Mouse (Mus musculus): ENCODE data around the gene Specc1. TPM values are rescaled to one million over a fixed set of nuclear protein-coding genes. Genes with fewer than 3 reads are reported as not detected.

Gene Specc1
- total RNA-seq, 2 experiments from 2014 or later, result 91.4 to 93.9 TPM

- no peak for DNase-seq (ENCODE audit: low spot score in 2 of 2)
These were observed 89.4 kb downstream of the Specc1 start for GRCm38 (mm10) chr11:62045964-62046363.

- DNase-seq (ENCODE audit: low spot score in 2 of 2), result peak; percentile 64 to 83
These were observed 91.5 kb downstream of the Specc1 start for GRCm38 (mm10) chr11:62047817-62048640.

- no peak for DNase-seq (ENCODE audit: low spot score in 2 of 2)
These were observed 92.6 kb downstream of the Specc1 start for GRCm38 (mm10) chr11:62049170-62049569.

GRCm38 (mm10) chr11:62050356-62051330, 94.1 kb downstream of the Specc1 start:
- no peak for DNase-seq (ENCODE audit: low spot score in 2 of 2)

GRCm38 (mm10) chr11:62051487-62051886, 94.9 kb downstream of the Specc1 start:
- DNase-seq (ENCODE audit: low spot score in 2 of 2), result no peak

- no peak for DNase-seq (ENCODE audit: low spot score in 2 of 2)
These were observed 97.4 kb downstream of the Specc1 start for GRCm38 (mm10) chr11:62053928-62054327.

GRCm38 (mm10) chr11:62064565-62064964, 108.0 kb downstream of the Specc1 start:
- DNase-seq (ENCODE audit: low spot score in 2 of 2), result no peak

GRCm38 (mm10) chr11:62065655-62066054, 109.1 kb downstream of the Specc1 start:
- DNase-seq (ENCODE audit: low spot score in 2 of 2), result no peak

- peak; percentile 20 to 44 for DNase-seq (ENCODE audit: low spot score in 2 of 2)
These were observed 113.0 kb downstream of the Specc1 start for GRCm38 (mm10) chr11:62069554-62069953.

GRCm38 (mm10) chr11:62070206-62070605, 113.6 kb downstream of the Specc1 start:
- no peak for DNase-seq (ENCODE audit: low spot score in 2 of 2)

GRCm38 (mm10) chr11:62072406-62072805, 115.8 kb downstream of the Specc1 start:
- no peak for DNase-seq (ENCODE audit: low spot score in 2 of 2)

- no peak for DNase-seq (ENCODE audit: low spot score in 2 of 2)
These were observed 117.1 kb downstream of the Specc1 start for GRCm38 (mm10) chr11:62073575-62074140.

- no peak for DNase-seq (ENCODE audit: low spot score in 2 of 2)
These were observed 118.0 kb downstream of the Specc1 start for GRCm38 (mm10) chr11:62074578-62074977.

- no peak for DNase-seq (ENCODE audit: low spot score in 2 of 2)
These were observed 118.5 kb downstream of the Specc1 start for GRCm38 (mm10) chr11:62075071-62075470.

GRCm38 (mm10) chr11:62075551-62075950, 119.0 kb downstream of the Specc1 start:
- DNase-seq (ENCODE audit: low spot score in 2 of 2), result no peak

GRCm38 (mm10) chr11:62076345-62077156, 120.0 kb downstream of the Specc1 start:
- peak; percentile 82 to 94 for DNase-seq (ENCODE audit: low spot score in 2 of 2)

GRCm38 (mm10) chr11:62077157-62077865, 120.7 kb downstream of the Specc1 start:
- DNase-seq (ENCODE audit: low spot score in 2 of 2), result no peak

- no peak for DNase-seq (ENCODE audit: low spot score in 2 of 2)
These were observed 121.8 kb downstream of the Specc1 start for GRCm38 (mm10) chr11:62078371-62078770.

- no peak for DNase-seq (ENCODE audit: low spot score in 2 of 2)
These were observed 122.7 kb downstream of the Specc1 start for GRCm38 (mm10) chr11:62079100-62079857.
